Mouse (Mus musculus) mesoderm, embryonic 11.5 days (tissue): Measurements from ENCODE around the gene Eif2d.

Source experiments
- DNase-seq: peaks from one replicate; pipeline ENCODE4 v3.0.0-alpha.2; 2012; ENCODE audit warnings: low read depth, low spot score

Eif2d gene

DNA sequence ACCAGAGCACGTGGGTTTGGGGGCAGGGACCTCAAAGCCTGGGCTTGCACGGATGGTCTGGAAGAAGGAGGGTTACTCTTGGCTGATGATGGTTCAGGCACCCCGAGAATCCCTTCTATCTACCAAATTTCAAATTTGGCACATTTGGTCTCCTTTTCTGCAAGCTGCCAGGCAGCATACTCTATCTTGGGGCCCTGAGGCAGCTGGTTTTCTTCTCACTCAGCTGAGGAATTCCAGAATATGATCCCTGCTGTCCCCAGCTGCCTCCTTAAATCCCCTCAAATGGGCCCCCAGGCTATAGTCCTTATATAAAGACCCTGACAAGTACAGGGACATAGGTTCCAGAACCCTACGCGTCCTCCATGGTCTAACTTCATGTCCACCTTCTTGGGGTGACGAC lies 60.4 kb downstream of the Eif2d start:
- DNase-seq: no peak

DNA sequence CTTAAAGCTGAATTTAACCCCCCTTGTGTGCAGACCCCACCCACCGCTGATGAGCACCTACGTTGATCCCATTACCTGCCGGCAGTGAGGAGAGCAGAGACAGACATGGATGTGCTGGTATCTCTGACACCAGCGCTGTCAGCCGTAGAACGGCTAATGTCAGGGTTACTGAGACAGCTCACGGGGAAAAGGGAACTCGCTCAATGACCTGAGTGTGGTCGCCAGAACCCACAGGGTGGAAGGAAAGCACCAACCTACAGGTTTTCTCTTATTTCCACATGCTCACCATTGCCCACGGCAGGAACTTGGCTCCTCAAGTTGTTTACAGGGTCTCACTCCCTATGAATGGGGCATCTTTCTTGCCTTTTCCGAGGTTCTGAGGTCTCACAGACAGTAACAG lies 66.0 kb downstream of the Eif2d start:
- DNase-seq: no peak

DNA sequence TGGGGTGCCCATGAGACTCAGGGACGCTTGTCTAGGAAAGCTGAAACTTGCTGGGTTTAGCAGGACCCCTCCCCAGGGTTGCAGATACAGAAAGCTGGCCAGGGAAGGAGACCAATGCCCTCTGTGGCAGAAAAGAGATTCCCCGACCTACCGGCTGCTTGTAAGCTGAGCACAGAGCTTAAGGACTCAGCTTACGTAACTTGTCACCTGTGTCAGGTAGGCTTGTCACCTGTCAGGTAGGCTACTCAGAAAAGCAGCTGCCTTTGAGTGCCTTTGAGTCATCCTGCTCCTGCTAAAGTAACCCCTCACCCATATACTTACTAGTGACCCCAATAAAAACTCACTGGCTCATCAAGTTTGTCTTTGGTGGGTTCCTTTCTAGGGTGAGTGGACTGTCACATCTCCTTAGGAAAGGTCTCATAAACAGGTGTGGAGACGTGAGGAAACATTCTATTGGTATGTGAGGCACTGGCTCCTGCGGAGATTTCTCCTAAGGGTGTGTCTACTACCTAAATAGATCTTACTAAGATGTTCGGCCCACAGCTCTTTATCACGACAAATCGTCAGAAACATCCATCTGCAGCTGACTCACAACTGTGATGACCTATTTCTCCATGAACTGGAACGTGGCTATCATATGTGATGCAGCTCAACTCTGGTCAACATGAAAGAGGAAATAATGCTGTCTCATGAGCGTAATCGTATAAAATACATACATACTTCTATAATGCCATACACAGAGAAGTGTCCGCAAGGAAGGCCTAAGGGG lies 69.0 kb downstream of the Eif2d start:
- no peak for DNase-seq

DNA sequence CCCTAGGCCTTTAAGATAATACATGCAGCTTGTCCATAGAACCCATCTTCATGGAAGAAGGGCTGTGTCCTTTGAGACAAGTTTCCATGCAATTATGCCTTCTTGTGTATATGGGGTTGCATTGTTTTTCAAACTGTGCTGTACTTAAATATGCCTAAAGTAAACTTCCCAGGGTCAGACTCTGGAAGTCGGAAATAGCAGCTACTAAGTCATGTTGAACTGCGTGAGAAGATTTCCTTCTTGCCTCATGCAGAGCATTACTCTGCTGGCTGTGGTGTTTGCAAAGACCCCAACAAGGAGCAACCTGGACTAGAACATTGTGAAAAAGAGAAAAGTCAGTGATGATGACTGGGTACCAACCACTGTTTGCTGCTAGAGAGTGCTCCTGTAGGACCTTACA lies 70.4 kb downstream of the Eif2d start:
- DNase-seq: no peak

DNA sequence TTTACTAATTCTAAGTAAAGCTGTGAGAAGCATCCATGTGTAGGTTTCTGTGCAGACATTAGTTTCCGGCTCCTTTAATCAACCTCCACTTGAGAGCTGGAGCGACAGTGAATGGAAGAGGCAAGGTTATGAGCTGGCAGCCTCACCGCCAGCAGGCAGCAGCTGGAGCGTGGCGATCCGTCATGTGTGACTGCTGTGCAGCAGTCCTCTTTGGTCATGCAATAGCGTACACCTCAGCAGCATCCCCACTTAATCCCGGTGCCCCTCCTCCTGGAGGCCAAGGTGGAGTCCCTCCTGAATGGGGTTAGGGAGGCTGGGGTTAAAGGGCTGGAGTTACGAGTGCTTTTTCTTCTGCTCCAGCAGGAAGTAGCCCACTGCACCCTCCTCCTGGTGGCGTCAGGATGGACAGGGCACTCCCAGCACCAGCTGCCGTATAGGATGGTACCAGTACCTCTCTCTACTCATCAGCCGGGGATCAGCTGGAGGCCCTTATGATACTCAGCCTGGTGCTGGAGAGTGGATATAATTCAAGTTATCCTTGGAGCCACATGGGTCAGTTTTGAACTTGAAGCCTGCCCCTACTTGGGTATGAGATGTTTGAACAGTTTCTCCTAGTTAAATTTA lies 72.0 kb downstream of the Eif2d start:
- peak; percentile 12 for DNase-seq

DNA sequence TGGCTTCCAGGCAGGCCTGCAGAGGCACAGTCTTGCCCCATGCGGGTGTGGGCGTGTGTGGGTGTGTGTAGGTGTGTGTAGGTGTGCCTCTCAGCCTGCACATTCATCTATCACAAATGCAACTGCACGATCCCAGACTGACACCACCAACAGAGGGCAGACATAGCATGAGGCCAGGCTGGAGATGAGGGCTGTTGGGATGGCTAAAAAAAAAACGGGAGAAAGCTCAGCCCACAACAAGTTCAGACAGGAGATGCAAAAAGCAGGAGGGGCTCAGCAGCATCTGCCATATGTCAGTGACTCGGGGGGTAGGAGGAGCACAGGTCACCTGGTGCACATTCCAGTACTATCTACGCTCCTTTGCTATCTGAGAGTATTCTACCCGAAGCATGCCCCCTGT lies 75.2 kb downstream of the Eif2d start:
- peak; percentile 16 for DNase-seq

DNA sequence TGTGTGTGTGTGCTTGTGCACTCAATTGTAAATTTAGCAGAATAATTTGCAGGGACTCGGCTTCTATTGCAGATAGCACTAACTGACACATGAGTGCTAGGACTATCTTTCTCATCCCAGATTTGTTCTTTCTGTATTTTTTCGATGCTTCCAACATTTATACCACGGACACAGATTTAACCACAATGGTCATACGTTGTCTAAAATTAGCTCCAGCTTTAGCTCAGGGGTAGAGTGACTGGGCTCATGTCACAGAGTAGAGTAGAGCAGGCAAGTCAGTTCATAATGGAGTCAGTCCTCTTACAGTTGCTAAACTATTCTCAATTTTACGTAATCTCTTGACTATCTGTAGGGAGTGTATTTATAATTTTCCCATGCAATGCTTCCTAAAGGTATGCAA lies 75.7 kb downstream of the Eif2d start:
- DNase-seq: no peak

DNA sequence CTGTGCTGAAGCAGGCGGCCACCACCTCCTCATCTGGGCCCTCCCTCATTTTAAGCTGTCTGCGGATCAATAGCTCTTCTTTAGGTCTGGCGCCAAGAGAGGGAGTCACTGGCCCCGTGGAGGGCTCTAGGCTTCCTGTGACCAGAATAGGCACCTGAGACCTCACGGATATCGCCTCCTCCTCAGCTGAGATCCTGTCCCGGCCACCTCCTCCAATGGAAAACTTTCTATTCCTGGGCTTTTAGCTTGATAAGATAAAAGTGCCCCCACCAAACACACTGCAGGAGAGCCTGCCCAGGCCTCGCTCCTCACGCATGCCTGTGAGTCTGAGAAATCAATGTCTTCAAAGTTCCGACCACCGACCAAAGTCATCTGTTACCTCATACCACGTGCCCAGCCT lies 80.5 kb downstream of the Eif2d start:
- no peak for DNase-seq

DNA sequence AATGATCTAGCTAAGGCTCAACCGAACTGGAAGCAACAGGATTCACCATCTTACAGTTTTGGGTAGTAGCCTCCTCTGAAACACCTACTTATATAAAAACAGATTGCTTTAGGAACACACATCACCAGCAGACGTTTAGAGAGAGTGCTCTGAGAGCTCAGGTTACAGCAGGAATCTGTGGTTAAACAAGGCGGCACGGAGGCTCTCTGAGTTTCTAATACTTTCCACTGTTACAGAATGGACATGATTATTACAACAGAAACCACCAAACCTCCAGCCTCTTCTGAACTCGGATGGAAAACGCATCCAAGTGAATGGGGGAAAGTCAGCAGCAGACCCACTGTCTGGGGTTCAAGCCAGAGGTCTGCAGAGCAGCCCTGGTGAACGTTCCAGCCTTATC lies 83.1 kb downstream of the Eif2d start:
- DNase-seq: no peak
